Mouse (Mus musculus) heart, embryonic 10.5 days (tissue): ENCODE measurements around the gene Pofut1. TPM values are rescaled to one million over a fixed set of nuclear protein-coding genes. Genes with fewer than 3 reads are reported as not detected.
A peak's percentile ranks its signal among the peaks of the same experiment; 100 is the strongest.

ENCODE experiments used
- DNase-seq: peaks from one replicate; pipeline ENCODE4 v3.0.0-alpha.2; 2017; ENCODE audit warnings: low spot score
- H3K27ac ChIP-seq: fragments of 300-500 bp; sonication (generic); 2 replicates; pipeline ENCODE4 v1.5.1; 2016; ENCODE audit warnings: mild to moderate bottlenecking
- H3K27me3 ChIP-seq: fragments of 300-500 bp; sonication (generic); 2 replicates; pipeline ENCODE4 v1.6.1; 2016; ENCODE audit warnings: mild to moderate bottlenecking; ENCODE audit not compliant: poor library complexity, insufficient read depth, severe bottlenecking
- H3K36me3 ChIP-seq: fragments of 300-500 bp; sonication (generic); 2 replicates; pipeline ENCODE4 v1.6.1; 2016; ENCODE audit warnings: mild to moderate bottlenecking, moderate library complexity
- H3K4me1 ChIP-seq: fragments of 300-500 bp; sonication (generic); 2 replicates; pipeline ENCODE4 v1.6.1; 2016; ENCODE audit warnings: mild to moderate bottlenecking
- H3K4me3 ChIP-seq: fragments of 300-500 bp; sonication (generic); 2 replicates; pipeline ENCODE4 v1.5.1; 2016; ENCODE audit warnings: mild to moderate bottlenecking, moderate library complexity
- H3K9me3 ChIP-seq: fragments of 300-500 bp; sonication (generic); 2 replicates; pipeline ENCODE4 v1.6.1; 2016; ENCODE audit warnings: mild to moderate bottlenecking, moderate library complexity
- WGBS: fragments of 180-500 bp; shearing (Covaris S2); methylation state at CpG from one replicate; pipeline ENCODE4 v1.1.7; 2016; 5-methylcytosine and 5-hydroxymethylcytosine counted together
- polyA plus RNA-seq: library from polyadenylated mRNA; unstranded; fragments of >200 nt; fragmentation: Nextera tagmentation; extraction: Ambion mirVana; gene quantifications from 2 replicates; pipeline ENCODE4 v1.2.1, GENCODE M21; 2016

The Pofut1 gene
- polyA plus RNA-seq, result 4.4 and 6.1 TPM in 2 replicates

DNA sequence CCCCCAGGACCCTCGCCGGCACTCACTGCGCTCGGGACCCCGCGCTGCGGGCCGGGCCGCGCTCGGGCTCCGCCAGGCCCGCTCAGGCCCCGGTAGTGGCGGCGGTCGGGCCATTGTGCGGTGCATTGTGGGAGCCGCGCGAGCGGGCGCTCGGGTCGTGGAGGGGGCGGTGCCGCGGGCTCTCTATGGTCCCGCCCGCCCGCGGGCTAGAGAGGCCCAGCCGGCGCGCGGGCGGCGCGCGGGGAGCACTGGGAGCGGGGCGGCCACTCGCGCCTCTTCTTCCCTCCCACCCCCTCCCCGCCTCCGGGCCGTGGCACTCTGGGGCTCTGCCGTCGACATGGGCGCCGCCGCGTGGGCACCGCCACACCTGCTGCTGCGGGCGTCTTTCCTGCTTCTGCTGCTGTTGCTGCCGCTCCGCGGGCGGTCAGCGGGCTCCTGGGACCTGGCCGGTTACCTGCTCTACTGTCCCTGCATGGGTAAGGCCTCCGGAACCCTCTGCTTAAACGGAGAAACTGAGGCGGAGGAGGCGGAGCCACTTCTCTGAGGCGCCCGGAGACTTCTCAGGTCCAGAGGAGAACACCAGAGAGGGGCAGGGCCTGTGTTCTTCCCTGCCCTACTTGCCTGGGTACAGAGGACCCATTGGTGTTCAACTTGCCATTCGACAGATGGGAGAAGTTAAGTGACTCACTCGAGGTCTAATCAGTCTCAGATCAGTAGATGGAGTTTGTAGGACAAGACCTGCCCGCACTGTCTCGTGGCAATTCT lies at the start of gene Pofut1, which contains the start of gene Plagl2:
Pofut1 (plus strand) TSS at position 284 of the 765 bp plus-strand sequence.
Plagl2 (minus strand) TSS at position 177 of the 765 bp plus-strand sequence.
- Histone ChIP-seq H3K36me3 (peaks cover 27% of the 10 kb centered on the region), H3K4me1 (peaks cover 41% of the 10 kb centered on the region), H3K27me3 (no peaks in the 10 kb centered on the region), H3K27ac (peak within 1 kb of the TSS; percentile 95), H3K4me3 (peak within 1 kb of the TSS; percentile 79), H3K9me3 (no peaks in the 10 kb centered on the region)
- DNase-seq, result peak; percentile 93
- under 1% methylated on average over 72 of the region's 72 CpGs for WGBS

DNA sequence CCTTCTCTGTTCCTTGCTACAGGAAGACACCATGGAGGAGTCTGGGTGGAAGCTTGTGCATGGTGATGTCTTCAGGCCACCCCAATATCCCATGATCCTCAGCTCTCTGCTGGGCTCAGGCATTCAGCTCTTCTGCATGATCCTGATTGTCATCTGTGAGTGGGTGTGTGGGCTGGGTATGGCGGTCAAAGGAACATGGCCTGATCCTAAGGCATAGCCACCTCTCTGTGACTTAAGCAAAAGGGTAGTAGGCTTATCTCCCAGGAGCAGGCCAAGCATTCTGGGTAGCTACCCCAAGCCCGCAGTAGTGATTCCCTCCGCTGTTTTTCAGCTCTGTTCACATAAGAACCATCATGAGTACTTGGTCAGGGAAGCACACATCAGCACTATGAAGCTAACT lies 47.1 kb upstream of the Pofut1 start:
- H3K9me3 ChIP-seq, result no peaks in the 10 kb centered on the region
- H3K4me3 ChIP-seq, result no peak overlapping the region
- peaks cover 9% of the 10 kb centered on the region for H3K4me1 ChIP-seq
- H3K27me3 ChIP-seq, result no peaks in the 10 kb centered on the region
- no peak overlapping the region for H3K27ac ChIP-seq
- DNase-seq, result no peak
- peaks cover 87% of the 10 kb centered on the region for H3K36me3 ChIP-seq
- WGBS, result 92% methylated on average over 3 of the region's 3 CpGs

DNA sequence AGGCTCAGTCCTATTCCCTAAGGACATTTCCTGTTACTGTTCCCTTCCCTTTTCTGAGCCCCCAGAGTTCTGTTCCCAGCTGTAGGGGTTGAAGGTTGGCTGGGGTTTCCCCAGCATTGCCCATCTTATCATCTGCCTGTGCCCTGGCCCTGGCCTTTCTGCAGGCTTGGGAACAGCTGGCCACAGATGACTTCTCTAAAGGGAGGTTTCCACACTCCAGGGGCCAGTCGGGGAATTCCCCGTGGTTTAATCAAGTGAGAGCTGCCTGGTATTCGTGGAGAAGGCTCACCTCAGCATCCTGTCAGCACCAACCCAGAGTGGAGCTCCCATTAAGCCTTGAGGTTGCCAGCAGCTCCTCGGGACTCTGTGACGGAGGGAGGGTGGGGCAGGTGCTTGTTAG lies 42.8 kb upstream of the Pofut1 start:
- no peak for DNase-seq

GRCm38 (mm10) chr2:153199114-153199513 lies 42.2 kb upstream of the Pofut1 start:
- H3K4me1 ChIP-seq, result peaks cover 9% of the 10 kb centered on the region
- H3K4me3 ChIP-seq, result no peak overlapping the region
- 79% methylated on average over 2 of the region's 2 CpGs for WGBS
- peaks cover 81% of the 10 kb centered on the region for H3K36me3 ChIP-seq
- DNase-seq, result no peak
- H3K9me3 ChIP-seq, result no peaks in the 10 kb centered on the region
- H3K27me3 ChIP-seq, result no peaks in the 10 kb centered on the region
- no peak overlapping the region for H3K27ac ChIP-seq

More for the DNA sequence above, 42.8 kb upstream of the Pofut1 start:
- Histone ChIP-seq H3K27ac (peak overlapping the region; percentile 59), H3K4me3 (no peak overlapping the region), H3K36me3 (peaks cover 79% of the 10 kb centered on the region), H3K4me1 (peaks cover 9% of the 10 kb centered on the region), H3K27me3 (no peaks in the 10 kb centered on the region), H3K9me3 (no peaks in the 10 kb centered on the region)
- whole genome bisulfite sequencing, result 54% methylated on average over 5 of the region's 5 CpGs

DNA sequence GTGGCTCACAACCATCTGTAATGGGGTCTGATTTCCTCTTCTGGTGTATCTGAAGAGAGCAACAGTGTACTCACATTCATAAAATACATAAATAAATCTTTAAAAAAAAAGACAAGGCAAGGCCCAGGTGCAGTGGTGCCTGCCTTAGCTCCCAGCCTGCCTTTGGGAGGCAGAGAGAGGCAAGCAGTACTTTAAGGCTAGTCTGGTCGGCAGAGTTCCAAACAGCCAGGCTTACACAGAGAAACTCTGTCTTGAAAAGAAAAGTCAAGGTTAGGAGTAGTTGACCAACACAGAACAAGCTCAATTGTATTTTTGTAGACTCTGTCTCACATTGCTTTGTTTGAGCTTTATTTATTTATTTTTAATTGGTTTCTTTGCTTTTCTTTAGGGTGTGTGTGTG lies 38.6 kb upstream of the Pofut1 start:
- Histone ChIP-seq H3K27me3 (no peaks in the 10 kb centered on the region), H3K4me1 (peaks cover 9% of the 10 kb centered on the region), H3K9me3 (no peaks in the 10 kb centered on the region), H3K4me3 (no peak overlapping the region), H3K27ac (no peak overlapping the region), H3K36me3 (peaks cover 87% of the 10 kb centered on the region)
- DNase-seq, result no peak
- 84% methylated on average over 1 of the region's 1 CpGs for WGBS

DNA sequence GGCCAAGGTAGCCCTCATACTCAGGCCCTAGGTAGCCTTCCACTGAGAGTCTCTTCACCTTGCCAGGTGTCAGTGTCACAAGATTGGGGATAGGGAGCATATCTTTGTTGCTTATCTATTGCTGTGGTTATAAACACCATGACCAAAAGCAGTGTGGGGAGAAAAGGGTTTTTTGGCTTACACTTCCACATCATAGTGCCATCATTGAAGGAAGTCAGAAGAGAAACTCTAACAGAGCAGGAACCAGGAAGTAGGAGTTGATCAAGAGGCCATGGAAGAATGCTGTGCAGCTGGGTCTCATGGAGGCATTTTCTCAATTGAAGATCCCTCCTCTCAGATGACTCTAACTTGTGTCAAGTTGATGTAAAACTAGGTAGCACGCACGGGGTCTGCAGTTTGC lies 33.2 kb upstream of the Pofut1 start:
- WGBS, result 84% methylated on average over 2 of the region's 2 CpGs
- H3K36me3 ChIP-seq, result peaks cover 71% of the 10 kb centered on the region
- DNase-seq, result no peak

DNA sequence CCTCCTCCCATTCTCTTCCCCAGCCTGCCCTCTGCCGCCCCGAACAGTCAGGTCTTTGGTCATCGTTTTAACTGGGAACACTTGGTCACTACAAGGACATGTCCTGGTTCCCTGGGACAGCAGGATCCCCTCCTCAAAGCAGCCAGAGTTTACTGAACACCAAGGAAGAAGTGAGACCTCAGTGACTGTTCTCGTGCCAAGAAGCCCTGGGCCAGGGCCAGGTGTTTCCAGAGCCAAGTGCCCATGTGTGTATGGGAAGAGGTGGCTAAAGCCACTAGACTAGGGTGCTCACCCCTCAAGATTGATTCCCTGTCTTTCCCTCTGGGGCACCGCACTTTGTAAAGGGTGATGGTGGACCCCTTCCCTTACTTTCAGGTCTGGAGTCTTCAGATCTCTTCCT lies 32.0 kb upstream of the Pofut1 start:
- DNase-seq, result no peak
- Histone ChIP-seq H3K4me3 (no peak overlapping the region), H3K4me1 (peaks cover 5% of the 10 kb centered on the region), H3K27ac (no peak overlapping the region), H3K36me3 (peaks cover 64% of the 10 kb centered on the region), H3K9me3 (no peaks in the 10 kb centered on the region), H3K27me3 (no peaks in the 10 kb centered on the region)
- 93% methylated on average over 5 of the region's 5 CpGs for whole genome bisulfite sequencing

More for the DNA sequence above, 33.2 kb upstream of the Pofut1 start:
- no peak overlapping the region for H3K27ac ChIP-seq
- no peaks in the 10 kb centered on the region for H3K9me3 ChIP-seq
- no peak overlapping the region for H3K4me3 ChIP-seq
- no peaks in the 10 kb centered on the region for H3K27me3 ChIP-seq
- H3K4me1 ChIP-seq, result no peaks in the 10 kb centered on the region

GRCm38 (mm10) chr2:153211451-153211850 lies 29.9 kb upstream of the Pofut1 start:
- peaks cover 42% of the 10 kb centered on the region for H3K36me3 ChIP-seq
- no peak overlapping the region for H3K4me3 ChIP-seq
- no peak overlapping the region for H3K27ac ChIP-seq
- DNase-seq, result no peak
- peaks cover 18% of the 10 kb centered on the region for H3K4me1 ChIP-seq
- no peaks in the 10 kb centered on the region for H3K27me3 ChIP-seq
- no peaks in the 10 kb centered on the region for H3K9me3 ChIP-seq
- WGBS, result 90% methylated on average over 5 of the region's 5 CpGs

DNA sequence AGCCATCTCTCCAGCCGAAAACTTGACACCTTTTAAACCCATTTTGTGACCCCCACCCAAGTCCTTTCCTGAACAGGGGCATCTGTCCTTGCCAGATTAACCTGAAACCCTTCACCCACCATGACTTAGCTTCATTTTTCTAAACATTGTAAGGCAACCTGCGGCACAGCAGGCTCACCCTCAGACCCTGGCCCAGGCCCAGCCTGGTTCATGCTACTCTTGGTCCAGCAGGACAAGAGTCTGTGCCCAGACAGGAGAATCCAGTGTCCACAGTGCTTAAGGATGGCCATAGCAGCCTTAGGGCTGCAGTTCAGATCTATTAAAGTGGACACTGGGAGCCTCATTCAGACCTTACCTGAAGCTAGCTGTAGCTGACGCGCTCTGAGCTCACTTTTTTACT lies 28.0 kb upstream of the Pofut1 start:
- H3K27me3 ChIP-seq, result no peaks in the 10 kb centered on the region
- no peak overlapping the region for H3K4me3 ChIP-seq
- peaks cover 25% of the 10 kb centered on the region for H3K4me1 ChIP-seq
- 91% methylated on average over 4 of the region's 4 CpGs for WGBS
- H3K36me3 ChIP-seq, result peaks cover 25% of the 10 kb centered on the region
- DNase-seq, result no peak
- H3K9me3 ChIP-seq, result no peaks in the 10 kb centered on the region
- no peak overlapping the region for H3K27ac ChIP-seq

DNA sequence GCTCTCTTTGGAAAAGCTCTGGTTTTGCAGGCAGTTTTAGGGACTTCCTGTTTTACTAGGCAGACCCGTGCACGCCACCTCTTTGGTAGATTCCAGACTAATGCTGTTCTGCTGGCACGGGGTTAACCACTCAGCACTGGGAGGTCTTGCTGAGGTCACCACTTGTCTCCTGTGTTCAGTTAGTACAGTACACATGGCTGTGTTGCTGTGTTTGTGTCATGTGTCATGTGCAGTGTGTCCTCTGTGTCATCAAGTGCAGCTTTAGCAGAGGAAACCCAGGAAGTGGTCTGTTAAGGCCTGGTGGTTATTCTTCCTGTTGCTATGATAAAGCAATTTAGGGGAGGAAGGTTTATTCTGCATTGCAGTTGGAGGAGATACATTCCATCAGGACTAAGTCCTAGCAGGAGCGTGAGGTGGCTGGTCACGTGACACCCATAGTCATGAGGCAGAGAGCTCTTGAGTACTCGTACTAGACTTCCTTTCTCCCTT lies 26.5 kb upstream of the Pofut1 start:
- Histone ChIP-seq H3K9me3 (no peaks in the 10 kb centered on the region), H3K36me3 (peaks cover 10% of the 10 kb centered on the region), H3K27ac (peak overlapping the region; percentile 22; the same call in 1 of the 2 replicates), H3K4me1 (peaks cover 33% of the 10 kb centered on the region), H3K27me3 (no peaks in the 10 kb centered on the region), H3K4me3 (no peak overlapping the region)
- WGBS, result 49% methylated on average over 6 of the region's 6 CpGs
- no peak for DNase-seq

GRCm38 (mm10) chr2:153215421-153215820 lies 25.9 kb upstream of the Pofut1 start:
- Histone ChIP-seq H3K27ac (no peak overlapping the region), H3K27me3 (no peaks in the 10 kb centered on the region), H3K4me3 (no peak overlapping the region), H3K9me3 (no peaks in the 10 kb centered on the region), H3K4me1 (peaks cover 33% of the 10 kb centered on the region), H3K36me3 (peaks cover 5% of the 10 kb centered on the region; the same call in 1 of the 2 replicates)
- no peak for DNase-seq
- 66% methylated on average over 4 of the region's 4 CpGs for WGBS

DNA sequence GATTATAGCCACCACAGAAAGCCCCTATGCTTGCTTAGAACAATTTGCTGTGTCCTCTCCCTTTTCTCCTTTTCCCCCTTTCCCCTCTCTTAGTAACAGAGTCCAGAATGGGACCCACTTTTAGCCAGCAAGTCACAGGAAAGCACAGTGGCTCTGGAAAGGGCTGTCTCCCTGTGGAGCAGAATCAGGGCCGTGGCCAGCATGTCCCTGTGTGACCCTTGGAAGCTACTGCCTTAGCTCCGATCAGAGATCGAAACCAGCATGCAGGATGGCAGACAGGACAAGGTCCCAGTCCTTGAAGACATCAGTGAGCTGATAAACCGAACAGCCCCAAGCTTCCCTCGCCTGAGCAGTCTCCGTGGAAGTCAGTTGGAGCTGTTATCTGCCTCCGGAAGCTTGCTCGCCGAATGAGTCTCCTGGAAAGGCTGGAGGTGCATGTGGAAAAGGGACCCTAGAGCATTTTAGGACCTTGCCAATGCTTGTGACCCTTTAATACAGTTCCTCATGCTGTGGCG lies 23.4 kb upstream of the Pofut1 start:
- H3K4me1 ChIP-seq, result peaks cover 33% of the 10 kb centered on the region
- H3K4me3 ChIP-seq, result no peak overlapping the region
- no peaks in the 10 kb centered on the region for H3K27me3 ChIP-seq
- H3K9me3 ChIP-seq, result no peaks in the 10 kb centered on the region
- peaks cover 4% of the 10 kb centered on the region; the same call in 1 of the 2 replicates for H3K36me3 ChIP-seq
- no peak overlapping the region for H3K27ac ChIP-seq
- no peak for DNase-seq
- WGBS, result 50% methylated on average over 10 of the region's 10 CpGs

DNA sequence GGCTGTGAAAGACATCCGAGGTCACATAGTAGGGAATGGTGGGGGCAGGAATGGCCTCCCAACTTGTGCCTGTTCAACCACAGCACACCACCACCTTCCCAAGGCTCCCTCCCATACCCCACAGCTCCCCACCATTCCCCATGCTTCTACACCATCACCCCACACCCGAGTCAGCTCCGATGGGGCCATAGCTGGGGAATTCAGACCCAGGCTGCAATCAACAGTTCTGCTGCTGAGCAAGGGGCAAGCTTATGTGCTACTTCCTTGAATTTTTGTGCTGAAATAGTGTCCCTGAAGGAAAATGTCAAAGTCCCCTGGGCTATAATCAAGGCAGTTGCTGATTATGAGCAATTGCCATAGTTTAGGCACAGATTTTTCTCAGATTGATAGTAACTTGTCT lies 22.8 kb upstream of the Pofut1 start:
- Histone ChIP-seq H3K4me1 (peaks cover 33% of the 10 kb centered on the region), H3K36me3 (peaks cover 4% of the 10 kb centered on the region; the same call in 1 of the 2 replicates), H3K27ac (no peak overlapping the region), H3K9me3 (no peaks in the 10 kb centered on the region), H3K4me3 (no peak overlapping the region), H3K27me3 (no peaks in the 10 kb centered on the region)
- no peak for DNase-seq
- WGBS, result 64% methylated on average over 3 of the region's 3 CpGs
